Mouse (Mus musculus): Measurements from ENCODE around the gene Dock4. TPM values are rescaled to one million over a fixed set of nuclear protein-coding genes. Genes with fewer than 3 reads are reported as not detected.

Dock4 gene
- total and polyA plus RNA-seq, 3 experiments = 0.26 to 0.67 (median 0.38) TPM

GRCm38 (mm10) chr12:40585456-40586141 is 139.8 kb downstream of the Dock4 start:
- Histone ChIP-seq H3K27ac (ENCODE audit: insufficient read depth, low read depth) (no peak overlapping the region), H3K27me3 (replicated peaks) (no peaks in the 10 kb centered on the region), H3K4me3 (replicated peaks in 1 of 3; ENCODE audit: low read depth in 2 of 3, low read length in 2 of 3, poor library complexity in 1 of 3) (no peak overlapping the region), H3K79me2 (replicated peaks; ENCODE audit: control insufficient read depth, extremely low read depth, insufficient read depth, poor library complexity, severe bottlenecking) (no peaks in the 10 kb centered on the region), H3K36me3 (replicated peaks in 1 of 2; ENCODE audit: control insufficient read depth in 1 of 2, insufficient read depth in 1 of 2, low read length in 1 of 2) (no peaks in the 10 kb centered on the region), H3K9ac (ENCODE audit: insufficient read depth, low read depth) (no peak overlapping the region), H3K4me2 (ENCODE audit: insufficient read depth, low read depth, poor library complexity, severe bottlenecking) (no peak overlapping the region), H3K9me3 (replicated peaks; ENCODE audit: low read length) (no peaks in the 10 kb centered on the region), H3K4me1 (ENCODE audit: control insufficient read depth in 1 of 2, insufficient read depth in 2 of 2) (peaks cover 12 to 33% of the 10 kb centered on the region in 2 experiments; a peak in 3 of 4 replicates)
- in situ Hi-C loops (cut with MboI; ENCODE audit: low pct_ligation_motif_present, low pct_unique_long_range_greater_than_20kb, low sequenced_read_pairs) (no loop called here), dilution Hi-C loops (cut with MboI; ENCODE audit: extremely low pct_ligation_motif_present, extremely low pct_unique_long_range_greater_than_20kb, low sequenced_read_pairs) (no loop called here)
- no peak for DNase-seq (ENCODE audit: extremely low read depth)
- TF ChIP-seq UBTF (IDR thresholded peaks at IDR 0.05; ENCODE audit: low read depth, low read length) (no peak), PAX5 (IDR thresholded peaks at IDR 0.05; ENCODE audit: low read length) (no peak), NRF1 (IDR thresholded peaks at IDR 0.05; ENCODE audit: low read depth, low read length) (no peak), RAD21 (IDR thresholded peaks at IDR 0.05; ENCODE audit: low read depth, low read length) (no peak), CTCF (conservative IDR thresholded peaks at IDR 0.05 in 1 of 2, IDR thresholded peaks at IDR 0.05 in 1 of 2; ENCODE audit: low read depth in 2 of 2, low read length in 2 of 2) (no peak), ZC3H11A (IDR thresholded peaks at IDR 0.05; ENCODE audit: low read depth, low read length) (no peak), MEF2A (IDR thresholded peaks at IDR 0.05; ENCODE audit: borderline replicate concordance, low read depth, low read length) (no peak), POLR2A (IDR thresholded peaks at IDR 0.05; ENCODE audit: low read depth, low read length) (no peak), JUND (conservative IDR thresholded peaks at IDR 0.05; ENCODE audit: low read depth, low read length) (no peak), MAZ (IDR thresholded peaks at IDR 0.05; ENCODE audit: low read depth, low read length) (no peak), TCF12 (IDR thresholded peaks at IDR 0.05; ENCODE audit: low read depth, low read length) (no peak), TBP (conservative IDR thresholded peaks at IDR 0.05; ENCODE audit: low read depth, low read length) (no peak), JUN (IDR thresholded peaks at IDR 0.05; ENCODE audit: insufficient read depth, low read depth, low read length) (no peak), NELFE (IDR thresholded peaks at IDR 0.05; ENCODE audit: low read depth, low read length) (no peak), MAFK (IDR thresholded peaks at IDR 0.05; ENCODE audit: insufficient replicate concordance, low read length) (no peak)

DNA sequence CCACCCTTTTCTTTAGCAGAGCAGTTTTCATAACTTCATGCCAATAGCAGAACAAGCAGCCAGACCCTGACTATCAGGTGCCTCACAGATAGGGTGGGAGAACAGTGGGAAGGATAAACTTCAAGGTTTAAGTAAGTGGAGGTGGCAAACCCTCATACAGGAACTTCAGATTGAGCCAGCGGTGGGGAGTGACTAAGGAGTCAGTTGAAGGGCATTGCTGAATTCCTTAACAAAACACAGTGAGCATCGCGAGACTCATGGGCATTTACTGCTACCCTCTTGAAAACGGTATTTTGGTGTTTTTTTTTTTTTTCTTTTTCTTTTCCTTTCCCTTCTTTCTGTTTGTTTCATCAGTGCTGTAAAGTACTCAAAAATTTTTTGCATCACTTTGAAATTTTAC is 148.4 kb downstream of the Dock4 start:
- in situ Hi-C loops (cut with MboI; ENCODE audit: low pct_ligation_motif_present, low pct_unique_long_range_greater_than_20kb, low sequenced_read_pairs) (no loop called here), dilution Hi-C loops (cut with MboI; ENCODE audit: extremely low pct_ligation_motif_present, extremely low pct_unique_long_range_greater_than_20kb, low sequenced_read_pairs) (no loop called here)
- Histone ChIP-seq H3K9me3 (replicated peaks; ENCODE audit: low read length) (no peaks in the 10 kb centered on the region), H3K27ac (ENCODE audit: insufficient read depth, low read depth) (no peak overlapping the region), H3K4me2 (ENCODE audit: insufficient read depth, low read depth, poor library complexity, severe bottlenecking) (no peak overlapping the region), H3K9ac (ENCODE audit: insufficient read depth, low read depth) (no peak overlapping the region), H3K4me1 (ENCODE audit: control insufficient read depth in 1 of 2, insufficient read depth in 2 of 2) (no peaks in the 10 kb centered on the region), H3K27me3 (replicated peaks) (no peaks in the 10 kb centered on the region), H3K36me3 (replicated peaks in 1 of 2; ENCODE audit: control insufficient read depth in 1 of 2, insufficient read depth in 1 of 2, low read length in 1 of 2) (no peaks in the 10 kb centered on the region), H3K79me2 (replicated peaks; ENCODE audit: control insufficient read depth, extremely low read depth, insufficient read depth, poor library complexity, severe bottlenecking) (no peaks in the 10 kb centered on the region), H3K4me3 (replicated peaks in 1 of 3; ENCODE audit: low read depth in 2 of 3, low read length in 2 of 3, poor library complexity in 1 of 3) (no peak overlapping the region)
- TF ChIP-seq CTCF (conservative IDR thresholded peaks at IDR 0.05 in 1 of 2, IDR thresholded peaks at IDR 0.05 in 1 of 2; ENCODE audit: low read depth in 2 of 2, low read length in 2 of 2) (no peak), IRF4 (IDR thresholded peaks at IDR 0.05; ENCODE audit: low read depth, low read length) (no peak), RAD21 (IDR thresholded peaks at IDR 0.05; ENCODE audit: low read depth, low read length) (no peak), MAZ (IDR thresholded peaks at IDR 0.05; ENCODE audit: low read depth, low read length) (no peak), ZKSCAN1 (IDR thresholded peaks at IDR 0.05; ENCODE audit: borderline replicate concordance, low read depth, low read length) (no peak), MAX (IDR thresholded peaks at IDR 0.05; ENCODE audit: low read length) (no peak), UBTF (IDR thresholded peaks at IDR 0.05; ENCODE audit: low read depth, low read length) (no peak)
- no peak for DNase-seq (ENCODE audit: extremely low read depth)

Measured in CH12.LX (cell line).